ENCODE assay signal across 10 mouse cellular contexts in genomic region chr2:80444418-80445365, GRCm38 (mm10). TPM values are rescaled to one million over a fixed set of nuclear protein-coding genes. Genes with fewer than 3 reads are reported as not detected.
DNase-seq lines count a peak whose midpoint lies in the region; ATAC-seq lines count a peak whose summit lies in the region.
"Had no signal": no experiment of that assay in that cellular context is flagged by ENCODE, and none has a peak within 500 bp of the region (broad histone marks: within the 10 kb centered on the region; RNA-seq: fewer than 3 reads in every experiment).

No protein-coding gene starts in this region.

- H3K9me3 ChIP-seq in heart, embryonic 13.5 days: 0 out of 2 replicates have a peak, but pooled peaks cover 5% of the 10 kb centered on the region
- H3K9me3 ChIP-seq in midbrain, embryonic 11.5 days (ENCODE audit: control insufficient read depth, low read length): peaks cover 3% of the 10 kb centered on the region; the same call in 1 of the 2 replicates
- H3K9me3 ChIP-seq in midbrain, embryonic 15.5 days: no peaks in the 10 kb centered on the region
- 0 out of 2 replicates have a peak, but pooled peaks cover 3% of the 10 kb centered on the region for H3K9me3 ChIP-seq in hindbrain, embryonic 15.5 days
- H3K9me3 ChIP-seq in neural tube, embryonic 14.5 days (ENCODE audit: control insufficient read depth, low read length): no peaks in the 10 kb centered on the region

- 75% methylated on average over 14 of the region's 14 CpGs for WGBS in heart, embryonic 13.5 days
- 71% methylated on average over 14 of the region's 14 CpGs for WGBS in midbrain, embryonic 11.5 days
- 78% methylated on average over 14 of the region's 14 CpGs for WGBS in midbrain, embryonic 15.5 days
- WGBS in hindbrain, embryonic 15.5 days: 67% methylated on average over 14 of the region's 14 CpGs
- WGBS in neural tube, embryonic 14.5 days: 57% methylated on average over 14 of the region's 14 CpGs

- no peak for ATAC-seq in heart, embryonic 13.5 days (ENCODE audit: extremely low read depth, insufficient number of reproducible peaks, low FRiP score, low TSS enrichment)
- no peak for ATAC-seq in midbrain, embryonic 11.5 days (ENCODE audit: low FRiP score)
- ATAC-seq in midbrain, embryonic 15.5 days (replicated peaks): no peak
- no peak for ATAC-seq in hindbrain, embryonic 15.5 days (ENCODE audit: low FRiP score, low read depth)
- no peak for ATAC-seq in neural tube, embryonic 14.5 days (ENCODE audit: low read depth)

- H3K27ac ChIP-seq in heart, embryonic 13.5 days (replicated peaks): no peak overlapping the region
- H3K27ac ChIP-seq in midbrain, embryonic 11.5 days (ENCODE audit: low read depth, low read length): no peak overlapping the region
- H3K27ac ChIP-seq in midbrain, embryonic 15.5 days: no peak overlapping the region
- no peak overlapping the region for H3K27ac ChIP-seq in hindbrain, embryonic 15.5 days (replicated peaks)
- H3K27ac ChIP-seq in neural tube, embryonic 14.5 days (ENCODE audit: low read depth, low read length): no peak overlapping the region

- H3K4me2 ChIP-seq in heart, embryonic 13.5 days: peak overlapping the region; percentile 97
- no peak overlapping the region for H3K4me2 ChIP-seq in midbrain, embryonic 11.5 days
- H3K4me2 ChIP-seq in midbrain, embryonic 15.5 days: no peak overlapping the region
- H3K4me2 ChIP-seq in hindbrain, embryonic 15.5 days: peak overlapping the region; percentile 92
- peak overlapping the region; percentile 100; the same call in 1 of the 2 replicates for H3K4me2 ChIP-seq in neural tube, embryonic 14.5 days (ENCODE audit: low read depth, low read length)

- peaks cover 24% of the 10 kb centered on the region for H3K27me3 ChIP-seq in heart, embryonic 13.5 days (replicated peaks)
- no peaks in the 10 kb centered on the region; the same call in 1 of the 2 replicates for H3K27me3 ChIP-seq in midbrain, embryonic 11.5 days (ENCODE audit: control insufficient read depth, insufficient read depth, low read length)
- H3K27me3 ChIP-seq in midbrain, embryonic 15.5 days (replicated peaks): peaks cover 24% of the 10 kb centered on the region
- peaks cover 10% of the 10 kb centered on the region; the same call in 1 of the 2 replicates for H3K27me3 ChIP-seq in hindbrain, embryonic 15.5 days
- H3K27me3 ChIP-seq in neural tube, embryonic 14.5 days (ENCODE audit: control insufficient read depth, insufficient read depth, low read length): no peaks in the 10 kb centered on the region; the same call in 1 of the 2 replicates

- no peaks in the 10 kb centered on the region for H3K36me3 ChIP-seq in heart, embryonic 13.5 days
- no peaks in the 10 kb centered on the region for H3K36me3 ChIP-seq in midbrain, embryonic 11.5 days (ENCODE audit: control insufficient read depth, insufficient read depth, low read length)
- H3K36me3 ChIP-seq in midbrain, embryonic 15.5 days (replicated peaks): no peaks in the 10 kb centered on the region
- H3K36me3 ChIP-seq in hindbrain, embryonic 15.5 days: no peaks in the 10 kb centered on the region
- no peaks in the 10 kb centered on the region for H3K36me3 ChIP-seq in neural tube, embryonic 14.5 days (ENCODE audit: control insufficient read depth, insufficient read depth, low read length)

- peaks cover 16% of the 10 kb centered on the region for H3K4me1 ChIP-seq in heart, embryonic 13.5 days
- peaks cover 6% of the 10 kb centered on the region; the same call in 1 of the 2 replicates for H3K4me1 ChIP-seq in midbrain, embryonic 11.5 days (ENCODE audit: control insufficient read depth, insufficient read depth, low read length)
- H3K4me1 ChIP-seq in midbrain, embryonic 15.5 days: peaks cover 24% of the 10 kb centered on the region
- H3K4me1 ChIP-seq in hindbrain, embryonic 15.5 days (replicated peaks): peaks cover 27% of the 10 kb centered on the region
- peaks cover 6% of the 10 kb centered on the region; the same call in 1 of the 2 replicates for H3K4me1 ChIP-seq in neural tube, embryonic 14.5 days (ENCODE audit: control insufficient read depth, insufficient read depth, low read length)

- peak overlapping the region; percentile 61 for H3K4me3 ChIP-seq in heart, embryonic 13.5 days
- no peak overlapping the region for H3K4me3 ChIP-seq in midbrain, embryonic 11.5 days (ENCODE audit: low read depth, low read length)
- H3K4me3 ChIP-seq in midbrain, embryonic 15.5 days: no peak overlapping the region
- H3K4me3 ChIP-seq in hindbrain, embryonic 15.5 days: peak overlapping the region; percentile 61; the same call in 1 of the 2 replicates
- peak overlapping the region; percentile 12 for H3K4me3 ChIP-seq in neural tube, embryonic 14.5 days (ENCODE audit: low read depth, low read length)

- no peak for DNase-seq in heart, adult 8-10 months (ENCODE audit: low spot score)
- peak; percentile 90 for DNase-seq in midbrain, embryonic 11.5 days (ENCODE audit: low spot score, missing footprints)
- no peak for DNase-seq in gastrocnemius, adult 8-10 months (ENCODE audit: low spot score in 2 of 2)
- DNase-seq in right cerebral cortex, adult 2 months (ENCODE audit: low spot score in 2 of 2): no peak
- DNase-seq: lung, adult 2 months had no signal

- no peak overlapping the region for H3K9ac ChIP-seq in heart, embryonic 13.5 days
- H3K9ac ChIP-seq in midbrain, embryonic 11.5 days (ENCODE audit: low read length): no peak overlapping the region
- H3K9ac ChIP-seq in midbrain, embryonic 15.5 days: no peak overlapping the region
- H3K9ac ChIP-seq in hindbrain, embryonic 15.5 days: no peak overlapping the region
- no peak overlapping the region; the same call in 1 of the 2 replicates for H3K9ac ChIP-seq in neural tube, embryonic 14.5 days (replicated peaks; ENCODE audit: low read depth, low read length)

RNA-seq across cellular contexts. Expression of gene Frzb, which starts 2.7 kb away (rescaled TPM):
- 6.4 and 7.5 TPM in 2 replicates for polyA plus RNA-seq in heart, embryonic 13.5 days (2015; fragmentation: Nextera tagmentation; extraction: Ambion mirVana)
- total RNA-seq in heart, adult 8-10 months (2022): 1 to 10 TPM; 3.1 to 7.0 (median 4.3) TPM
- 10.6 and 11.4 TPM in 2 replicates for polyA plus RNA-seq in midbrain, embryonic 11.5 days (2014; fragmentation: Nextera tagmentation; extraction: Ambion mirVana)
- 2.5 and 2.6 TPM in 2 replicates for polyA plus RNA-seq in midbrain, embryonic 15.5 days (2015; fragmentation: Nextera tagmentation; extraction: Ambion mirVana)
- polyA plus RNA-seq in hindbrain, embryonic 15.5 days (2015; fragmentation: Nextera tagmentation; extraction: Ambion mirVana): 12.8 and 18.5 TPM in 2 replicates
- 33.9 and 41.7 TPM in 2 replicates for polyA plus RNA-seq in neural tube, embryonic 14.5 days (2014; fragmentation: Nextera tagmentation; extraction: Ambion mirVana)
- total RNA-seq in gastrocnemius, adult 8-10 months (2022): 10 to 100 TPM in 1 of 4 experiments, 1 to 10 TPM in 3; 5.1 to 11.7 (median 8.2) TPM
- total RNA-seq: megakaryocyte-erythroid progenitor cell, adult 5-6 weeks had no signal

Comparison
In these comparisons a context has a peak if more than half of its experiments do, and no peak if none do; other contexts are left out.
1. H3K4me2 ChIP-seq: peak in heart, embryonic 13.5 days (single experiment), hindbrain, embryonic 15.5 days (single experiment) and neural tube, embryonic 14.5 days (single experiment); none in midbrain, embryonic 11.5 days (single experiment) and midbrain, embryonic 15.5 days (single experiment).
2. H3K4me3 ChIP-seq: peak in heart, embryonic 13.5 days (single experiment), hindbrain, embryonic 15.5 days (single experiment) and neural tube, embryonic 14.5 days (single experiment); none in midbrain, embryonic 11.5 days (single experiment) and midbrain, embryonic 15.5 days (single experiment).